Mouse (Mus musculus) myocyte (in vitro differentiated cells): ENCODE measurements around the gene Ccdc9.

Experiments used
- CEBPB ChIP-seq: IDR thresholded peaks from 2 replicates; pipeline ENCODE4 v1.6.1; 2011; ENCODE audit warnings: mild to moderate bottlenecking, moderate library complexity; ENCODE audit not compliant: poor library complexity, insufficient read depth, severe bottlenecking
- E2F4 ChIP-seq: IDR thresholded peaks from one replicate; pipeline ENCODE4 v1.6.1; 2011; ENCODE audit warnings: mild to moderate bottlenecking, control low read depth, moderate library complexity; ENCODE audit not compliant: insufficient read depth
- MAX ChIP-seq: IDR thresholded peaks from one replicate; pipeline ENCODE4 v1.6.1; 2011; ENCODE audit warnings: low read depth, mild to moderate bottlenecking, control low read depth
- MYOD1 ChIP-seq, 3 experiments: IDR thresholded peaks; one replicate each; pipeline ENCODE4 v1.6.1; 2011; ENCODE audit warnings: control low read depth in 2 of 3, low read depth in 2 of 3, mild to moderate bottlenecking in 2 of 3, moderate library complexity in 1 of 3; ENCODE audit not compliant: insufficient read length in 2 of 3, control insufficient read depth in 1 of 3
- MYOG ChIP-seq, 3 experiments: IDR thresholded peaks; one replicate each; pipeline ENCODE4 v1.6.1; 2011; ENCODE audit warnings: control low read depth in 2 of 3, low read depth in 2 of 3, mild to moderate bottlenecking in 2 of 3; ENCODE audit not compliant: insufficient read length in 2 of 3, control insufficient read depth in 1 of 3, insufficient read depth in 1 of 3
- POLR2A ChIP-seq: IDR thresholded peaks from one replicate; pipeline ENCODE4 v1.6.1; 2011; ENCODE audit warnings: low read depth, mild to moderate bottlenecking, control low read depth, moderate library complexity; ENCODE audit not compliant: insufficient read length
- POLR2AphosphoS2 ChIP-seq: IDR thresholded peaks from one replicate; pipeline ENCODE4 v1.6.1; 2011; ENCODE audit warnings: low read depth, control low read depth; ENCODE audit not compliant: insufficient read length
- REST ChIP-seq: IDR thresholded peaks from one replicate; pipeline ENCODE4 v1.6.1; 2011; ENCODE audit warnings: mild to moderate bottlenecking, control low read depth, moderate library complexity; ENCODE audit not compliant: insufficient read depth, insufficient read length
- SRF ChIP-seq: IDR thresholded peaks from one replicate; pipeline ENCODE4 v1.6.1; 2011; ENCODE audit warnings: low read depth; ENCODE audit not compliant: control insufficient read depth, insufficient read length
- TCF12 ChIP-seq: IDR thresholded peaks from one replicate; pipeline ENCODE4 v1.6.1; 2011; ENCODE audit warnings: mild to moderate bottlenecking, control low read depth; ENCODE audit not compliant: poor library complexity, insufficient read depth, severe bottlenecking
- TCF3 ChIP-seq: IDR thresholded peaks from one replicate; pipeline ENCODE4 v1.6.1; 2011; ENCODE audit warnings: low read depth, control low read depth; ENCODE audit not compliant: insufficient read length
- USF1 ChIP-seq: IDR thresholded peaks from one replicate; pipeline ENCODE4 v1.6.1; 2011; ENCODE audit warnings: low read depth, mild to moderate bottlenecking, control low read depth, moderate library complexity

GRCm38 (mm10) chr7:16271139-16271538 is 15.5 kb downstream of the Ccdc9 start:
- TF ChIP-seq MAX (no peak), SRF (no peak), POLR2A (no peak), REST (no peak), POLR2AphosphoS2 (no peak), E2F4 (no peak), USF1 (no peak), TCF3 (no peak), MYOG (IDR thresholded peaks at IDR 0.05; ENCODE audit: control insufficient read depth in 1 of 3, insufficient read depth in 1 of 3, insufficient read length in 2 of 3, low read depth in 2 of 3) (no peak), TCF12 (no peak), MYOD1 (IDR thresholded peaks at IDR 0.05; ENCODE audit: control insufficient read depth in 1 of 3, insufficient read length in 2 of 3, low read depth in 2 of 3) (no peak), CEBPB (no peak)
